Mouse (Mus musculus): ENCODE measurements around the gene A530064D06Rik. TPM values are rescaled to one million over a fixed set of nuclear protein-coding genes. Genes with fewer than 3 reads are reported as not detected.

Gene A530064D06Rik
- polyA plus RNA-seq, 2 experiments from 2014 or later, result not detected

Other genes with a start within 250 kb of the A530064D06Rik start
- gene Foxp4, start 242.6 kb downstream of the A530064D06Rik start, polyA plus RNA-seq (2017; shearing (Covaris generic)), result 1 to 10 TPM; 3.8 to 4.6 TPM
- not detected for gene 1700122O11Rik, start 129.0 kb downstream of the A530064D06Rik start, polyA plus RNA-seq (2017; shearing (Covaris generic))
- not detected for gene 1700067P10Rik, start 78.0 kb downstream of the A530064D06Rik start, polyA plus RNA-seq (2017; shearing (Covaris generic))
- not detected for gene 9830107B12Rik, start 21.0 kb downstream of the A530064D06Rik start, polyA plus RNA-seq (2017; shearing (Covaris generic))
- not detected for gene Trem1, start 65.5 kb upstream of the A530064D06Rik start, polyA plus RNA-seq (2017; shearing (Covaris generic))
- gene Trem3, start 80.5 kb upstream of the A530064D06Rik start, polyA plus RNA-seq (2017; shearing (Covaris generic)), result not detected
- gene Treml4, start 97.0 kb upstream of the A530064D06Rik start, polyA plus RNA-seq (2017; shearing (Covaris generic)), result under 1 TPM in 1 of 2 experiments, not detected in 1; 0.37 TPM
- gene Treml2, start 132.2 kb upstream of the A530064D06Rik start, polyA plus RNA-seq (2017; shearing (Covaris generic)), result 10 to 100 TPM; 16.1 to 17.1 TPM
- gene B430306N03Rik, start 148.9 kb upstream of the A530064D06Rik start, polyA plus RNA-seq (2017; shearing (Covaris generic)), result 1 to 10 TPM in 1 of 2 experiments, under 1 TPM in 1; 0.60 to 1.2 TPM
- gene Trem2, start 179.1 kb upstream of the A530064D06Rik start, polyA plus RNA-seq (2017; shearing (Covaris generic)), result not detected
- not detected for gene Treml1, start 192.6 kb upstream of the A530064D06Rik start, polyA plus RNA-seq (2017; shearing (Covaris generic))
- gene Nfya, start 242.6 kb upstream of the A530064D06Rik start, polyA plus RNA-seq (2017; shearing (Covaris generic)), result 10 to 100 TPM in 1 of 2 experiments, 1 to 10 TPM in 1; 9.6 to 11.9 TPM
- 10 to 100 TPM; 80.8 to 86.1 TPM for gene Oard1, start 242.7 kb upstream of the A530064D06Rik start, polyA plus RNA-seq (2017; shearing (Covaris generic))

Measured in activated CD4-positive, CD25-positive, alpha-beta regulatory T cell, adult 4 months (primary cell).